Mouse (Mus musculus): ENCODE data around the gene Cbx2. TPM values are rescaled to one million over a fixed set of nuclear protein-coding genes. Genes with fewer than 3 reads are reported as not detected.

Gene Cbx2
- polyA plus RNA-seq, 1 experiment from 2014 or later: 121 TPM

DNA sequence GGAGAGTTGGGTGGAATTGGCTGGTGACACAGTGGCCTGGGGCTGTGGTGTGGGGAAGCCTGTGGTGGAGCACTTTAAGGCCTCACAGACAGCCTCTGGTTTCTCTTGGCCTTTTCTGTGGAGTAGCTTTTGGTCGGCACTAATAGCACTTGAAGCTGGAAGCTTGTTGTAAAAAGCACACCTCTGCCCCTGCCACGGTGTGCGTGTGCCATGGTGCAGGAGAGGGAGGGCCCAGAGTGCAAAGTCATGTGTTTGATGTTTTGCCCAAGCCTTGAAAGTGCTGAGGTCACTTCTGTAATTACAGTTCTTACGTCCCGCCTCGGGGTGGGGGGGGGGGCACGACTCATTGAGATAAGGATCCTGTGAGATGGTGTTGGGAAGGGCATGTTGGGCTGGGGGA is 1.5 kb downstream of the Cbx2 start:
- H3K36me3 ChIP-seq (ENCODE audit: control insufficient read depth, insufficient read depth, low read length): peaks cover 25% of the 10 kb centered on the region
- no peaks in the 10 kb centered on the region for H3K27me3 ChIP-seq (ENCODE audit: control insufficient read depth, insufficient read depth, low read length)
- peaks cover 29% of the 10 kb centered on the region for H3K4me1 ChIP-seq (ENCODE audit: control insufficient read depth, insufficient read depth, low read length)
- WGBS: 6% methylated on average over 7 of the region's 7 CpGs
- H3K9me3 ChIP-seq (ENCODE audit: control insufficient read depth, low read length): no peaks in the 10 kb centered on the region
- ATAC-seq (ENCODE audit: insufficient number of reproducible peaks, low FRiP score, low TSS enrichment, low read depth) (no peak), DNase-seq (ENCODE audit: low spot score) (no peak)
- H3K4me2 ChIP-seq (ENCODE audit: low read depth, severe bottlenecking): peak overlapping the region; percentile 94
- peak overlapping the region; percentile 99 for H3K9ac ChIP-seq (ENCODE audit: low read length)
- H3K27ac ChIP-seq (replicated peaks; ENCODE audit: low read depth, low read length): peak overlapping the region; percentile 95
- H3K4me3 ChIP-seq (ENCODE audit: low read depth, low read length): peak overlapping the region; percentile 99

DNA sequence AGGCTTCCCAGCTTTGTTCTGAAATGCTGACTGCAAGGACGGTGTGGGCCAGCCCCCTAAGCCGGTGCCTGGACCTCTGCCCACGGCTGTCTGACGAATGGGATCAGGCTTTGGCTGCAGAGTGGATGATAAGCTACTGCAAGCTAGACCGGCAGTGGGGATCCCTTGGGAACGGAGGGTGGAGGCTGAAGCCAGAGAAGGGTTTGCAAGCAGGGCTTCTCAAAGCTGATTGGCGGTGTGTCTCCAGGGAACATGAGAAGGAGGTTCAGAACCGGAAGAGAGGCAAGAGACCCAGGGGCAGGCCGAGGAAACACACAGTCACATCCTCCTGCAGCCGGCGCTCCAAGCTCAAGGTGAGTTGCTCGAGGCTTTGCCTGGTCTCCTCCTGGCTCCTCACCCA is 3.4 kb downstream of the Cbx2 start:
- no peaks in the 10 kb centered on the region for H3K9me3 ChIP-seq (ENCODE audit: control insufficient read depth, low read length)
- WGBS: 74% methylated on average over 12 of the region's 12 CpGs
- H3K27me3 ChIP-seq (ENCODE audit: control insufficient read depth, insufficient read depth, low read length): no peaks in the 10 kb centered on the region
- no peak overlapping the region for H3K9ac ChIP-seq (ENCODE audit: low read length)
- H3K4me3 ChIP-seq (ENCODE audit: low read depth, low read length): no peak overlapping the region
- H3K36me3 ChIP-seq (ENCODE audit: control insufficient read depth, insufficient read depth, low read length): peaks cover 29% of the 10 kb centered on the region
- DNase-seq (ENCODE audit: low spot score) (no peak), ATAC-seq (ENCODE audit: insufficient number of reproducible peaks, low FRiP score, low TSS enrichment, low read depth) (no peak)
- peak overlapping the region; percentile 94; the same call in 1 of the 2 replicates for H3K4me2 ChIP-seq (ENCODE audit: low read depth, severe bottlenecking)
- H3K27ac ChIP-seq (replicated peaks; ENCODE audit: low read depth, low read length): no peak overlapping the region
- peaks cover 29% of the 10 kb centered on the region for H3K4me1 ChIP-seq (ENCODE audit: control insufficient read depth, insufficient read depth, low read length)

- Histone ChIP-seq H3K9ac (ENCODE audit: low read length) (peak overlapping the region; percentile 5; the same call in 1 of the 2 replicates), H3K27me3 (ENCODE audit: control insufficient read depth, insufficient read depth, low read length) (peaks cover 32% of the 10 kb centered on the region), H3K4me3 (ENCODE audit: low read depth, low read length) (peak overlapping the region; percentile 14), H3K27ac (replicated peaks; ENCODE audit: low read depth, low read length) (no peak overlapping the region), H3K36me3 (ENCODE audit: control insufficient read depth, insufficient read depth, low read length) (peaks cover 10% of the 10 kb centered on the region), H3K4me2 (ENCODE audit: low read depth, severe bottlenecking) (peak overlapping the region; percentile 48), H3K4me1 (ENCODE audit: control insufficient read depth, insufficient read depth, low read length) (peaks cover 37% of the 10 kb centered on the region), H3K9me3 (ENCODE audit: control insufficient read depth, low read length) (no peaks in the 10 kb centered on the region)
- WGBS: 1% methylated on average over 26 of the region's 26 CpGs
- ATAC-seq (ENCODE audit: insufficient number of reproducible peaks, low FRiP score, low TSS enrichment, low read depth) (peak; percentile 22; the same call in 1 of the 2 replicates), DNase-seq (ENCODE audit: low spot score) (peak; percentile 90)
These were observed 11.3 kb downstream of the Cbx2 start for GRCm38 (mm10) chr11:119033874-119034558.

DNA sequence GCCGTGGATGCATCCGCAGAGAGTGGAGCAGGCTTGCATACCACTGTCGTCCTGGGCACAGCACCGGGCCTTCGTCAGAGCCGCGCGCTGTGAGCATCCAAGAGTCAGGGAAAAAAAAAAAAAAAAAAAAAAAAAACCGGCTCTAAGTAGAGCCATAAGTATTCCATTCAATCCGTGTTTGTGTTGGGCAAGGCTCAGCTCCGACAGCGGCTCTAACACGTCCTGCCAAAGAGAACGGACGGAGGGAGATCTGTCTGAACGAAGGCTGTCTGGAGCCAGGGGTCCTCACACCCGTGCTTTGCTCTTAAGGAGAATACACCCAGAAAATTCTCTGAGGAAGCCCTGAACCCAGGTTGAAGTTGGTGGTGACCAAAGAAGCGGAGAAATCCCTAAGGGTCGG is 11.9 kb downstream of the Cbx2 start:
- no peaks in the 10 kb centered on the region for H3K9me3 ChIP-seq (ENCODE audit: control insufficient read depth, low read length)
- ATAC-seq (ENCODE audit: insufficient number of reproducible peaks, low FRiP score, low TSS enrichment, low read depth) (no peak), DNase-seq (ENCODE audit: low spot score) (peak; percentile 37)
- peaks cover 43% of the 10 kb centered on the region for H3K4me1 ChIP-seq (ENCODE audit: control insufficient read depth, insufficient read depth, low read length)
- H3K9ac ChIP-seq (ENCODE audit: low read length): no peak overlapping the region; the same call in 1 of the 2 replicates
- H3K36me3 ChIP-seq (ENCODE audit: control insufficient read depth, insufficient read depth, low read length): peaks cover 6% of the 10 kb centered on the region; the same call in 1 of the 2 replicates
- 2% methylated on average over 19 of the region's 19 CpGs for WGBS
- peak overlapping the region; percentile 14 for H3K4me3 ChIP-seq (ENCODE audit: low read depth, low read length)
- peak overlapping the region; percentile 48 for H3K4me2 ChIP-seq (ENCODE audit: low read depth, severe bottlenecking)
- H3K27me3 ChIP-seq (ENCODE audit: control insufficient read depth, insufficient read depth, low read length): peaks cover 35% of the 10 kb centered on the region
- H3K27ac ChIP-seq (replicated peaks; ENCODE audit: low read depth, low read length): no peak overlapping the region

GRCm38 (mm10) chr11:119035094-119035685 is 12.4 kb downstream of the Cbx2 start:
- no peak overlapping the region for H3K4me3 ChIP-seq (ENCODE audit: low read depth, low read length)
- H3K27me3 ChIP-seq (ENCODE audit: control insufficient read depth, insufficient read depth, low read length): peaks cover 35% of the 10 kb centered on the region
- no peak overlapping the region for H3K9ac ChIP-seq (ENCODE audit: low read length)
- H3K27ac ChIP-seq (replicated peaks; ENCODE audit: low read depth, low read length): no peak overlapping the region
- peak; percentile 33 for DNase-seq (ENCODE audit: low spot score)
- H3K36me3 ChIP-seq (ENCODE audit: control insufficient read depth, insufficient read depth, low read length): peaks cover 5% of the 10 kb centered on the region; the same call in 1 of the 2 replicates
- WGBS: 1% methylated on average over 21 of the region's 21 CpGs
- H3K4me1 ChIP-seq (ENCODE audit: control insufficient read depth, insufficient read depth, low read length): peaks cover 47% of the 10 kb centered on the region
- no peak for ATAC-seq (ENCODE audit: insufficient number of reproducible peaks, low FRiP score, low TSS enrichment, low read depth)
- H3K4me2 ChIP-seq (ENCODE audit: low read depth, severe bottlenecking): no peak overlapping the region
- no peaks in the 10 kb centered on the region for H3K9me3 ChIP-seq (ENCODE audit: control insufficient read depth, low read length)

DNA sequence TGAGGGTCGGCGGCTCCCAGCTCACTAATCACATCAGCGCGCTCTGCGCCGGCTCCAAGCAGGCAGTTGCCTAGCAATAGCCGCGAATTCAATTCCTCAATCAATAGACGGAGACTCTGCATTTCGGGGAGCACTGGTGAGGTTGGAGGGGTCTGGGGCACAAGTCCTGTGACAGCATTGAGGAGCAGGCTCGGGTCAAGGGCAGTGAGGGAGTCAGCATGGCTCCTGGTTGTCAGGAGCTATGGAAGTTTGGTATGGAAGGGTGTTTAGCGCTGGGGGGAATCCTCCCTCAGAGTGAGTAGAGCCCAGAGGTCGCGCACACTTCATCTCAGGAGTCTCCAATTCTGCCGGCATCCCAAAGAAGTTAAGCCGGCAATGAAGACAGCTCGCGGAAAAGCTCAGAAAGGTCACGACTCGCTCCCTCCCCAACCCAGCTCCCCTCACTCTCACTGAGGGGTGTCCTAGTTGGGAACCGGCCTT is 13.0 kb downstream of the Cbx2 start:
- no peak overlapping the region for H3K4me3 ChIP-seq (ENCODE audit: low read depth, low read length)
- H3K4me1 ChIP-seq (ENCODE audit: control insufficient read depth, insufficient read depth, low read length): peaks cover 47% of the 10 kb centered on the region
- H3K27ac ChIP-seq (replicated peaks; ENCODE audit: low read depth, low read length): no peak overlapping the region
- H3K36me3 ChIP-seq (ENCODE audit: control insufficient read depth, insufficient read depth, low read length): peaks cover 5% of the 10 kb centered on the region; the same call in 1 of the 2 replicates
- no peak overlapping the region for H3K9ac ChIP-seq (ENCODE audit: low read length)
- ATAC-seq (ENCODE audit: insufficient number of reproducible peaks, low FRiP score, low TSS enrichment, low read depth) (no peak), DNase-seq (ENCODE audit: low spot score) (peak; percentile 64)
- H3K9me3 ChIP-seq (ENCODE audit: control insufficient read depth, low read length): no peaks in the 10 kb centered on the region
- peaks cover 35% of the 10 kb centered on the region for H3K27me3 ChIP-seq (ENCODE audit: control insufficient read depth, insufficient read depth, low read length)
- 1% methylated on average over 21 of the region's 21 CpGs for WGBS
- no peak overlapping the region for H3K4me2 ChIP-seq (ENCODE audit: low read depth, severe bottlenecking)

- 1% methylated on average over 15 of the region's 15 CpGs for WGBS
- H3K9ac ChIP-seq (ENCODE audit: low read length): no peak overlapping the region
- no peak overlapping the region for H3K4me3 ChIP-seq (ENCODE audit: low read depth, low read length)
- H3K4me2 ChIP-seq (ENCODE audit: low read depth, severe bottlenecking): no peak overlapping the region
- H3K4me1 ChIP-seq (ENCODE audit: control insufficient read depth, insufficient read depth, low read length): peaks cover 50% of the 10 kb centered on the region
- H3K27me3 ChIP-seq (ENCODE audit: control insufficient read depth, insufficient read depth, low read length): peaks cover 35% of the 10 kb centered on the region
- no peak for DNase-seq (ENCODE audit: low spot score)
- no peaks in the 10 kb centered on the region for H3K9me3 ChIP-seq (ENCODE audit: control insufficient read depth, low read length)
- peaks cover 5% of the 10 kb centered on the region; the same call in 1 of the 2 replicates for H3K36me3 ChIP-seq (ENCODE audit: control insufficient read depth, insufficient read depth, low read length)
- no peak overlapping the region for H3K27ac ChIP-seq (replicated peaks; ENCODE audit: low read depth, low read length)
- ATAC-seq (ENCODE audit: insufficient number of reproducible peaks, low FRiP score, low TSS enrichment, low read depth): no peak
These were observed 13.7 kb downstream of the Cbx2 start for GRCm38 (mm10) chr11:119036447-119036846.

DNA sequence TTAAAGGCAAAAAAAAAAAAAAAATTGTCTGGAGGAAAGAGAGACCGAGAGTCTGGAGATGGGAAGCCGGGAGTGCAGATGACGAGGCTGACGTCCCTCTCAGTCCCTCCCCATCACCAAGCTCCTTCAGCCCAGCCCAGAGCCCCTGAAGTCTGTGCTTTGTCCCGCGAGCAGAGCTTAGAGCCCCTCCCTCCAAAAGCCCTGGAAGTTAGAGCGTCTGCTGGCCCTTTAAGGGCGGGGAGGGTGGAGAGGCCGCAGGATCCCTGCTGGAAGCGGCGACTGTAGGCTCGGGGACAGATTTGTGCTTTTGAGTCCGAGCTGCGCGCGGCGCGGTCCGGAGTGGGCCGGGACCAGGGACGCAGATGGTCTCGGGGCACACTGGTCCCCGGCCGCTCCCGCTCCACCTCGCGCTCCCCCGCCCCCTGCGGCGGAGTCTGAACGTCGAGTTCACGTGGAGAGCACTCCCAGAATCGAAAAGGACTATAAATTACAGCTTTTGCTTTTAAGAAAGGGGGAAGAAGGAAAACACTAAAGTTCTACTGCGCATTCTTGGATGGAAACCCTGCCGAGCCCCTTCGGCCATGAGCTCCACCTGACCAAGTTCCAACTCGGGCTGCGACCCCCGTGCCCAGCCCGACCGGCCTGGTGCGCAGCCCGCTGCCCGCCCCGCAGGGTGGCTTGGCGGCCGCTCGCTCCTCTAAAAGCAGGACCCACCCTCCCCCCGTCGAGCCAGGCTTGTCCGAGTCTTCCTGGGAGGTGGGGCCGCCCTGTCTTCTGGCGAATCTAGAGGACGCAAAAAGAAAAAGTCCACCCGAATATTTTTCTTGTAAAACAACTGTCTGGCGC is 14.4 kb downstream of the Cbx2 start:
- Histone ChIP-seq H3K9ac (ENCODE audit: low read length) (peak overlapping the region; percentile 55), H3K4me1 (ENCODE audit: control insufficient read depth, insufficient read depth, low read length) (peaks cover 57% of the 10 kb centered on the region), H3K9me3 (ENCODE audit: control insufficient read depth, low read length) (no peaks in the 10 kb centered on the region), H3K27me3 (ENCODE audit: control insufficient read depth, insufficient read depth, low read length) (peaks cover 38% of the 10 kb centered on the region), H3K27ac (replicated peaks; ENCODE audit: low read depth, low read length) (no peak overlapping the region), H3K4me2 (ENCODE audit: low read depth, severe bottlenecking) (peak overlapping the region; percentile 90), H3K36me3 (ENCODE audit: control insufficient read depth, insufficient read depth, low read length) (peaks cover 5% of the 10 kb centered on the region; the same call in 1 of the 2 replicates), H3K4me3 (ENCODE audit: low read depth, low read length) (peak overlapping the region; percentile 40)
- under 1% methylated on average over 57 of the region's 57 CpGs for WGBS
- ATAC-seq (ENCODE audit: insufficient number of reproducible peaks, low FRiP score, low TSS enrichment, low read depth) (no peak), DNase-seq (ENCODE audit: low spot score) (peak; percentile 77)

Data from limb, embryonic 11.5 days (tissue).